Mouse (Mus musculus) megakaryocyte, embryonic 14.5 days (primary cell): ENCODE results near the gene Sqstm1.

Experiments
- FLI1 ChIP-seq: IDR thresholded peaks from 2 replicates; pipeline ENCODE4 v1.6.1; 2012; ENCODE audit warnings: low read length, inconsistent platforms, mixed read lengths
- GATA1 ChIP-seq: IDR thresholded peaks from 3 replicates; pipeline ENCODE4 v1.6.1; 2012; ENCODE audit warnings: mixed read lengths, low read length, inconsistent platforms, borderline replicate concordance

GRCm38 (mm10) chr11:50223783-50224662, 13.4 kb upstream of the Sqstm1 start:
- no peak for TF ChIP-seq GATA1
- TF ChIP-seq FLI1: no peak
